Mouse (Mus musculus): ENCODE results near the gene Kmt2e. TPM values are rescaled to one million over a fixed set of nuclear protein-coding genes. Genes with fewer than 3 reads are reported as not detected.

The Kmt2e gene
- total and polyA plus RNA-seq, 3 experiments = 7.2 to 29.7 (median 21.3) TPM

DNA sequence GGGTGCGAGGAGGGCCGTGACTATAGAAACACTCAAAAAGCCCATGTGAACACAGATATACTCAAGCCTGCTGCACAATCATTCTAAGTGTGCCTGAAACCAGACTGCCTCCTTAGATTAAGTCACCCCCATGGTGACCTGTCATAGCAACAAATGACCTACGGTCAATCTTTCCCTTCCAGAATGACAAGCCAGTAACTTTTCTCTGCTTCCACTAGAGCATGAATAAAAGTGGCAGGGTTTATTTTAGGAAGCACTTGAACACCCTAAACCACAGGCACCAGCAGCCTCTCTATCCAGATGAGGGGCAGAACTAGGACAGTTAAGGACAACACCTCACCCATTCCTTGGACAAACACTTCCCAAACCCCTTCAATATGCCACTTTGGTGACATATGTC is 85.4 kb downstream of the Kmt2e start:
- DNase-seq (ENCODE audit: extremely low read depth) = no peak
- Histone ChIP-seq H3K79me2 (replicated peaks; ENCODE audit: control insufficient read depth, extremely low read depth, insufficient read depth, poor library complexity, severe bottlenecking) (no peaks in the 10 kb centered on the region), H3K4me1 (ENCODE audit: control insufficient read depth in 1 of 2, insufficient read depth in 2 of 2) (peaks cover 4 to 20% of the 10 kb centered on the region in 2 experiments; a peak in 2 of 4 replicates), H3K27ac (ENCODE audit: insufficient read depth, low read depth) (no peak overlapping the region), H3K4me2 (ENCODE audit: insufficient read depth, low read depth, poor library complexity, severe bottlenecking) (no peak overlapping the region), H3K27me3 (replicated peaks) (no peaks in the 10 kb centered on the region), H3K9ac (ENCODE audit: insufficient read depth, low read depth) (no peak overlapping the region), H3K9me3 (replicated peaks; ENCODE audit: low read length) (no peaks in the 10 kb centered on the region), H3K4me3 (replicated peaks in 1 of 3; ENCODE audit: low read depth in 2 of 3, low read length in 2 of 3, poor library complexity in 1 of 3) (no peak overlapping the region), H3K36me3 (replicated peaks in 1 of 2; ENCODE audit: control insufficient read depth in 1 of 2, insufficient read depth in 1 of 2, low read length in 1 of 2) (peaks cover 39 to 82% of the 10 kb centered on the region in 2 experiments)
- in situ Hi-C loops (cut with MboI; ENCODE audit: low pct_ligation_motif_present, low pct_unique_long_range_greater_than_20kb, low sequenced_read_pairs) = loop anchor here (10.0 kb wide), 2 partner anchors 135 to 195 kb away; no protein-coding TSS in a partner anchor
- no peak for TF ChIP-seq ZKSCAN1 (IDR thresholded peaks at IDR 0.05; ENCODE audit: borderline replicate concordance, low read depth, low read length)
- dilution Hi-C loops (cut with MboI; ENCODE audit: extremely low pct_ligation_motif_present, extremely low pct_unique_long_range_greater_than_20kb, low sequenced_read_pairs) = no loop called here

DNA sequence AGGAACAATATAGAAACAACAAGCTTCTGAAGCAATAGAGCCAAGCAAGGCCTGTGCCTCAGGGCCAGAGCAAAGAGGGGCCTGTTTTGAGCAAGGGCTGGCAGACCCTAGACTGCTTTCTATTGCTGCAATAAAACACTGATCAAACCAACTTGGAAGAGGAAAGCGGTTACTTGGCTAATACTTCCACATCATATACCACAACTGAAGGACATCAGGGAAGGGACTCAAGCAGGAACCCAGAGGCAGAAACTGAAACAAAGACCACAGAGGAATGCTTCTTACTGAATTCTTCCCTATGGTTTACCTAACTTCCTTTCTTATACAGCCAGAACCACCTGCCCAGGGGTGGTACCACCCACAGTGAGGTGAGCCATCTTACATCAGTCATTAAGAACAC is 87.4 kb downstream of the Kmt2e start:
- TF ChIP-seq ZKSCAN1 (IDR thresholded peaks at IDR 0.05; ENCODE audit: borderline replicate concordance, low read depth, low read length) = no peak
- TF ChIP-seq ZMIZ1 (IDR thresholded peaks at IDR 0.05; ENCODE audit: low read depth, low read length) = no peak
- TF ChIP-seq SMC3 (IDR thresholded peaks at IDR 0.05; ENCODE audit: low read depth, low read length) = no peak
- TF ChIP-seq JUND (conservative IDR thresholded peaks at IDR 0.05; ENCODE audit: low read depth, low read length) = no peak
- TF ChIP-seq JUN (IDR thresholded peaks at IDR 0.05; ENCODE audit: insufficient read depth, low read depth, low read length) = no peak
- TF ChIP-seq ELF1 (IDR thresholded peaks at IDR 0.05; ENCODE audit: low read depth, low read length) = no peak
- no peak for TF ChIP-seq ETS1 (conservative IDR thresholded peaks at IDR 0.05; ENCODE audit: low read depth, low read length)
- no peak for TF ChIP-seq NELFE (IDR thresholded peaks at IDR 0.05; ENCODE audit: low read depth, low read length)
- no peak for TF ChIP-seq CHD2 (IDR thresholded peaks at IDR 0.05; ENCODE audit: low read length)
- no peak for TF ChIP-seq POLR2A (IDR thresholded peaks at IDR 0.05; ENCODE audit: low read depth, low read length)
- no peak for TF ChIP-seq IRF4 (IDR thresholded peaks at IDR 0.05; ENCODE audit: low read depth, low read length)
- TF ChIP-seq CHD1 (IDR thresholded peaks at IDR 0.05; ENCODE audit: low read depth, low read length) = no peak
- TF ChIP-seq MEF2A (IDR thresholded peaks at IDR 0.05; ENCODE audit: borderline replicate concordance, low read depth, low read length) = no peak
- no peak for TF ChIP-seq PAX5 (IDR thresholded peaks at IDR 0.05; ENCODE audit: low read length)
- TF ChIP-seq GABPA (IDR thresholded peaks at IDR 0.05; ENCODE audit: insufficient replicate concordance, low read depth, low read length) = no peak
- TF ChIP-seq MAFK (IDR thresholded peaks at IDR 0.05; ENCODE audit: insufficient replicate concordance, low read length) = no peak
- TF ChIP-seq SIN3A (IDR thresholded peaks at IDR 0.05; ENCODE audit: low read length) = no peak
- dilution Hi-C loops (cut with MboI; ENCODE audit: extremely low pct_ligation_motif_present, extremely low pct_unique_long_range_greater_than_20kb, low sequenced_read_pairs) = no loop called here

More for the DNA sequence above, 87.4 kb downstream of the Kmt2e start:
- Histone ChIP-seq H3K9ac (ENCODE audit: insufficient read depth, low read depth) (no peak overlapping the region), H3K4me2 (ENCODE audit: insufficient read depth, low read depth, poor library complexity, severe bottlenecking) (no peak overlapping the region), H3K4me1 (ENCODE audit: control insufficient read depth in 1 of 2, insufficient read depth in 2 of 2) (peaks cover 4 to 21% of the 10 kb centered on the region in 2 experiments; a peak in 2 of 4 replicates), H3K4me3 (replicated peaks in 1 of 3; ENCODE audit: low read depth in 2 of 3, low read length in 2 of 3, poor library complexity in 1 of 3) (no peak overlapping the region), H3K36me3 (replicated peaks in 1 of 2; ENCODE audit: control insufficient read depth in 1 of 2, insufficient read depth in 1 of 2, low read length in 1 of 2) (peaks cover 44 to 87% of the 10 kb centered on the region in 2 experiments), H3K79me2 (replicated peaks; ENCODE audit: control insufficient read depth, extremely low read depth, insufficient read depth, poor library complexity, severe bottlenecking) (no peaks in the 10 kb centered on the region), H3K9me3 (replicated peaks; ENCODE audit: low read length) (no peaks in the 10 kb centered on the region), H3K27me3 (replicated peaks) (no peaks in the 10 kb centered on the region), H3K27ac (ENCODE audit: insufficient read depth, low read depth) (no peak overlapping the region)
- DNase-seq (ENCODE audit: extremely low read depth) = no peak
- in situ Hi-C loops (cut with MboI; ENCODE audit: low pct_ligation_motif_present, low pct_unique_long_range_greater_than_20kb, low sequenced_read_pairs) = no loop called here

Measured in CH12.LX (cell line).